Mouse (Mus musculus) liver, embryonic 12.5 days (tissue): ENCODE data around the gene Slc45a3. TPM values are rescaled to one million over a fixed set of nuclear protein-coding genes. Genes with fewer than 3 reads are reported as not detected.

Experiments used
- ATAC-seq: fragments of 200-750 bp; cut with Nextera tagmentation; 2 replicates; pipeline ENCODE4 v1.8.0; 2017; ENCODE audit warnings: moderate number of reproducible peaks, mild to moderate bottlenecking, moderate library complexity
- H3K27ac ChIP-seq: fragments of 300-500 bp; sonication (generic); 2 replicates; pipeline ENCODE4 v1.5.1; 2016; ENCODE audit warnings: mild to moderate bottlenecking
- H3K27me3 ChIP-seq: fragments of 300-500 bp; sonication (generic); replicated peaks from 2 replicates; pipeline ENCODE4 v1.6.1; 2016; ENCODE audit warnings: mild to moderate bottlenecking, moderate library complexity
- H3K36me3 ChIP-seq: fragments of 300-500 bp; sonication (generic); 2 replicates; pipeline ENCODE4 v1.6.1; 2016; ENCODE audit warnings: mild to moderate bottlenecking, moderate library complexity
- H3K4me1 ChIP-seq: fragments of 300-500 bp; sonication (generic); 2 replicates; pipeline ENCODE4 v1.6.1; 2016
- H3K4me2 ChIP-seq: fragments of 300-500 bp; sonication (generic); 2 replicates; pipeline ENCODE4 v1.6.1; 2016; ENCODE audit warnings: mild to moderate bottlenecking, moderate library complexity
- H3K4me3 ChIP-seq: fragments of 300-500 bp; sonication (generic); 2 replicates; pipeline ENCODE4 v1.5.1; 2016; ENCODE audit warnings: mild to moderate bottlenecking, moderate library complexity
- H3K9ac ChIP-seq: fragments of 300-500 bp; sonication (generic); 2 replicates; pipeline ENCODE4 v1.6.1; 2016; ENCODE audit warnings: mild to moderate bottlenecking, moderate library complexity
- H3K9me3 ChIP-seq: fragments of 300-500 bp; sonication (generic); replicated peaks from 2 replicates; pipeline ENCODE4 v1.6.1; 2016; ENCODE audit warnings: mild to moderate bottlenecking, moderate library complexity
- WGBS: fragments of 180-500 bp; shearing (Covaris S2); methylation state at CpG from one replicate; pipeline ENCODE4 v1.1.7; 2016; ENCODE audit not compliant: insufficient replicate concordance; 5-methylcytosine and 5-hydroxymethylcytosine counted together
- polyA plus RNA-seq: library from polyadenylated mRNA; unstranded; fragments of >200 nt; fragmentation: Nextera tagmentation; extraction: Ambion mirVana; gene quantifications from 2 replicates; pipeline ENCODE4 v1.2.1, GENCODE M21; 2016

The Slc45a3 gene
- polyA plus RNA-seq, 1 experiment from 2014 or later: 3.8 TPM

- Histone ChIP-seq H3K27me3 (no peaks in the 10 kb centered on the region), H3K9ac (no peak overlapping the region), H3K27ac (no peak overlapping the region), H3K36me3 (no peaks in the 10 kb centered on the region), H3K4me1 (peaks cover 30% of the 10 kb centered on the region), H3K4me2 (no peak overlapping the region), H3K4me3 (no peak overlapping the region), H3K9me3 (no peaks in the 10 kb centered on the region)
- 73% methylated on average over 6 of the region's 6 CpGs for WGBS
- ATAC-seq: no peak
Measured at GRCm38 (mm10) chr1:132004574-132005180, 41.9 kb downstream of the Slc45a3 start.

GRCm38 (mm10) chr1:132005466-132005865 is 42.7 kb downstream of the Slc45a3 start:
- H3K36me3 ChIP-seq: no peaks in the 10 kb centered on the region
- H3K27ac ChIP-seq: no peak overlapping the region
- no peak for ATAC-seq
- WGBS: 69% methylated on average over 1 of the region's 1 CpGs
- no peak overlapping the region for H3K9ac ChIP-seq
- H3K9me3 ChIP-seq: no peaks in the 10 kb centered on the region
- H3K4me3 ChIP-seq: no peak overlapping the region
- no peak overlapping the region for H3K4me2 ChIP-seq
- H3K4me1 ChIP-seq: peaks cover 36% of the 10 kb centered on the region
- H3K27me3 ChIP-seq: no peaks in the 10 kb centered on the region

DNA sequence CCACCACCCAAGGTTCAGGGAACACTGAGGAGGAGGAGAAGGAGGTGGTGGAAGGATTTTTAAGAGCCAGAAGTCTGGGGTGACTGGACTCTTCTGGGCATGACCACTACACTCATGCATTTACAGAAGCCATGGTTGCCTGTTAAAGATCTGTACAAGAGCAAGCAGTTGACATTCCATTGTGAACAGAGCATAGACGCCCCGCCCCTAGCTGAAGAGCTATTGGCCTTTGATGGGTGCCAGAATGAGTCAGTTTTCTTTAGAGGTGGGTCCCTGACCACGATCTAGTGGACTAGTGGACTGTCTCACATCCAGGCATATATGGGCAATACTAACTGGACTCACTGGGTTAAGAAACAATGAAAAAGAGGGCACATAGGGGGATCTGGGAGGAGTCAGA is 43.3 kb downstream of the Slc45a3 start:
- WGBS: 73% methylated on average over 3 of the region's 3 CpGs
- no peak overlapping the region for H3K4me2 ChIP-seq

GRCm38 (mm10) chr1:132006721-132007120 is 44.0 kb downstream of the Slc45a3 start:
- Histone ChIP-seq H3K4me3 (peak overlapping the region; percentile 89), H3K4me2 (peak overlapping the region; percentile 88), H3K27ac (peak overlapping the region; percentile 98), H3K9ac (peak overlapping the region; percentile 95; the same call in 1 of the 2 replicates), H3K36me3 (no peaks in the 10 kb centered on the region), H3K9me3 (no peaks in the 10 kb centered on the region), H3K4me1 (peaks cover 47% of the 10 kb centered on the region), H3K27me3 (no peaks in the 10 kb centered on the region)
- no peak for ATAC-seq
- WGBS: 30% methylated on average over 5 of the region's 5 CpGs

More for the DNA sequence above, 43.3 kb downstream of the Slc45a3 start:
- Histone ChIP-seq H3K4me1 (peaks cover 42% of the 10 kb centered on the region), H3K27me3 (no peaks in the 10 kb centered on the region), H3K36me3 (no peaks in the 10 kb centered on the region), H3K27ac (no peak overlapping the region), H3K4me3 (no peak overlapping the region), H3K9ac (no peak overlapping the region), H3K9me3 (no peaks in the 10 kb centered on the region)
- no peak for ATAC-seq

DNA sequence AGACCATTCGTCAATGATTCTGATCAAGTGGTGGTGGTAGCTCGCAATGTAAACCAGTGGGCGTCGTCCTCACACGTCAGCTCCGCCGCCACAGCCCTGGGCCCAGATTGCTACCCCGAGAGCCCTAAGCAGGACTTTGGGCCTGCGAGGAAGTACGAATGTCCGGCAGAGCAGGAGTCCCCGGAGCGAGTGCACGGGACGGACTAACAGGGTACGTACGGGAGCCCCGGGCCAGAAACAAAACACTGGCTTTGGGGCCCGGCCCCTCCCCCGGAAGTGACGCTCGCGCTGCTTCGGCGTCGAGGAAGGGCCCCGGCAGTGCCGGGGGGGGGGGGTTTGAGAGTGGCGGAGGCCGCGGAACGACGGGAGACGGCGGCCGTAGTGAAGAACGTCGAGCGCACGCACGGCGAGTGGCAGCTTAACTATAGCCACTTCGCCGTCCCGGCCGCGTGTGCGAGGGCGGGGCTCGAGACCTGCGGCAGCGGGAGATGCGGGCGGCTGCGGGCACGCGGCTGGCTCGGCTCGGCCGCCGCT is 44.6 kb downstream of the Slc45a3 start, which contains the start of gene Elk4:
Gene Elk4, plus strand, starts transcription at position 326 of the 534 bp plus-strand sequence.
- no peaks in the 10 kb centered on the region for H3K36me3 ChIP-seq
- whole genome bisulfite sequencing: under 1% methylated on average over 53 of the region's 61 CpGs

DNA sequence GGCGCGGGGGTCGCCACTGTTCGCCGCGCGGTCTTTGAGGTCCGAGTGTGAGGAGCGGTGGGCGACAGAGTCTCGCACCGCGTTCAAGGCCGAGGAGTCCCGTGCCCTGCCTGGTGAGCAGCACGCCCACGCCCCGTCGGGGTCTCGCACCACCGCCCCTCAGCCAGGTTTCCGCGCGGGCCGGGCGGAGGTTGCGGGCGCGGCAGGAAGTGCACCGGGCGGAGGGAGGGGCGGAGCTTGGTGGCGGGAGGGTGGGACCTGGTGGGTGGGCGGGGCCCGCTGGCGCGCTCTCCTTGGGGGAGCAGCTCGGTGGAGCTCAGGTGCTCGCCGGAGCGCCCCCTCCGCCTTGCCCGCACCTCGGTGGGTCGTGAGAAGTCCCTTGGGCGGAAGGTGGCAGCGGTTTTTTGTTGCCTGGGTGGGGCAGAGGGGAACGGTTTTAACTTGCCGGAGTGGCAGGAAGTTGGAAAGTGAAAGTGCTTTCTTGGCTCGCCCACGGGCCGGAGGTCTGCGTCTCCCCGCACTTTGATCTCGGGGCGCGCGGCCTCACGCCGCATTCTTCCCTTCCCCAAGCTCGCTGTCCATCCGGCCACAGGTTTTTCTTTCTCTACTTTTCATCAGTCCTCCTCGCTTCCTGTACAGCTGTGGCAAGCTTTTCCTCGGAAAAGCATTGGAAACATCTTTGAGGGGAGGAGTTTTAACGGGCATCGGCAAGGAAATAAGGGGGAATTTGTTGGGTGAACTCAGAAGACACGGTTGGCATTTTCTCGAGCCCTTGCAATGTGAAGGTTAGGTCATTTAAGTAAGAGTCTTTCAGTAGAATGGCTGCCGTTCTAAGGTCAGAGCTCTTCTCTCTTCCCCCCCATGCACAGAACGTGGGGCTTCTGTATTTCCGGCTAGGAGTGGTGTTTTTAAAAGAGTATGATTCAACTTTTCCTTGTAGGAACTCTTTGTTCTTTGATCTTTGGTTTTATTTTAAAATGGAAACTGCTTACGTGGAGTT is 45.4 kb downstream of the Slc45a3 start:
- Histone ChIP-seq H3K4me1 (peaks cover 59% of the 10 kb centered on the region), H3K9me3 (no peaks in the 10 kb centered on the region), H3K9ac (peak overlapping the region; percentile 95), H3K4me3 (peak overlapping the region; percentile 89), H3K4me2 (peak overlapping the region; percentile 88), H3K27ac (peak overlapping the region; percentile 98), H3K36me3 (no peaks in the 10 kb centered on the region), H3K27me3 (no peaks in the 10 kb centered on the region)
- ATAC-seq: peak; percentile 91
- under 1% methylated on average over 72 of the region's 72 CpGs for WGBS

More for the DNA sequence above, 44.6 kb downstream of the Slc45a3 start, which contains the start of gene Elk4:
- Histone ChIP-seq H3K9ac (peak within 1 kb of the TSS; percentile 95), H3K27me3 (no peaks in the 10 kb centered on the region), H3K9me3 (no peaks in the 10 kb centered on the region), H3K4me1 (peaks cover 53% of the 10 kb centered on the region), H3K4me2 (peak within 1 kb of the TSS; percentile 88), H3K4me3 (peak within 1 kb of the TSS; percentile 89), H3K27ac (peak within 1 kb of the TSS; percentile 98)
- ATAC-seq: peak; percentile 84

DNA sequence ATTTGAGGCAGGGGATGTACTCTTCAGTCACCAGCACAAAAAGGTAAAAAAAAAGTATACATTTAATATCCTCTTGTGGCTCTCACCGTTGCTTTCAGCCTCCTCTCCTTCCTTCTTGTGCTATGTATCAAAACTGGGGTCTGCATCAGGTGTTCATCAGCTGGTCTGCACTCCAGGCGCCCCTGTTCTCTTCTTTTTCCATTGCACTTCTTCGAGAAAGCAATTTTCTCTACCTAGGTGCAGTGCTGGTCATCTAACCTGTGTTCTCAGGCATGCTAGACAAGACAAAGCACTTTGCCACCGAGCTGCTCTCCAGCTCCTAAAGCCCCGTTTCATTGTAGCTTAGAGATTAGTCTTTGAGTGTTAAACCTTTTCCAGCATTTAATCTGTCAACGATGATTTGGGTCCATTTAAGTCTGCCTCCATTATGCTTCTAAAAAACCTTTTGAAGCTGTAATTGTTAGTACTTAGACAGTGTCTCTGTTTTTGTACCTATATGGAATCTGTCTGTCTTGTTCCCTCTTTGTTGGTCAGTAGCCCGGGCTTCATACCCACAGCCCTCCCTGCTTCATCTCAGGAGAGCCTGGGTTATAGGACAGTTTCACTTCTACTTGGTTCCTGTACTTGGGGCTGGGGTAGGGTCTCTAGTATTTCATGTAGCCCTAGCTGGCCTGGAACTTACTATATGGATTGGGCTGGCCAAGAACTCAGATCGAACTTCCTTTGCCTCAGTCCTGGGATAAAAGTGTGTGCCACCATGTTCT is 46.3 kb downstream of the Slc45a3 start:
- ATAC-seq: no peak
- Histone ChIP-seq H3K4me3 (peak overlapping the region; percentile 89), H3K4me2 (peak overlapping the region; percentile 88), H3K36me3 (peaks cover 2% of the 10 kb centered on the region), H3K4me1 (peaks cover 59% of the 10 kb centered on the region), H3K9ac (peak overlapping the region; percentile 95), H3K27me3 (no peaks in the 10 kb centered on the region), H3K27ac (peak overlapping the region; percentile 98), H3K9me3 (no peaks in the 10 kb centered on the region)
- 30% methylated on average over 8 of the region's 8 CpGs for WGBS

- Histone ChIP-seq H3K4me3 (no peak overlapping the region), H3K4me2 (peak overlapping the region; percentile 35), H3K27ac (no peak overlapping the region), H3K27me3 (no peaks in the 10 kb centered on the region), H3K4me1 (peaks cover 50% of the 10 kb centered on the region), H3K36me3 (peaks cover 20% of the 10 kb centered on the region), H3K9me3 (no peaks in the 10 kb centered on the region), H3K9ac (no peak overlapping the region)
- 65% methylated on average over 17 of the region's 17 CpGs for WGBS
- no peak for ATAC-seq
Measured at GRCm38 (mm10) chr1:132010632-132011501, 48.1 kb downstream of the Slc45a3 start.

DNA sequence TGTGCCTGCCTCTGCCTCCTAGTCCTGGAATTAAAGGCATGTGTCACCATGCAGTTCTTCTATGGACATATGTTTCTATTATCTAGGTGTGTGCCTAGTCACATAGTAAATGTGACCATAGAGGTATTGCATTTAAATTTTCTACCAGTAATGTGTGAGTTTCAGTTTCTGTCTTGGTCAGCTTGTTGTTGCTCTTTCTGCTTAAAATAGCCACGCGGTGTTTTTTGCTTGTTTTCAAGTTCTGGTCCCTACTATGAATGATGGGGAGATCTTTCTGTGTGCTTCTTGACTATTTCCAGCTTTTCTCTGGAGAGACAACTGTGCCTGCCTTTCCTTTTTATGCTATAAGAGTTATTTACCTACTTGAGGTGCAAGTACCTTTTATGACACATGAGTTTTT is 49.0 kb downstream of the Slc45a3 start:
- H3K9me3 ChIP-seq: no peaks in the 10 kb centered on the region
- H3K4me2 ChIP-seq: no peak overlapping the region
- no peaks in the 10 kb centered on the region for H3K27me3 ChIP-seq
- no peak overlapping the region for H3K4me3 ChIP-seq
- no peak for ATAC-seq
- H3K4me1 ChIP-seq: peaks cover 41% of the 10 kb centered on the region
- H3K27ac ChIP-seq: no peak overlapping the region
- WGBS: 67% methylated on average over 2 of the region's 2 CpGs
- H3K9ac ChIP-seq: no peak overlapping the region
- peaks cover 28% of the 10 kb centered on the region for H3K36me3 ChIP-seq

GRCm38 (mm10) chr1:132012861-132013260 is 50.1 kb downstream of the Slc45a3 start:
- Histone ChIP-seq H3K4me1 (peaks cover 39% of the 10 kb centered on the region), H3K4me3 (no peak overlapping the region), H3K4me2 (no peak overlapping the region), H3K9me3 (no peaks in the 10 kb centered on the region), H3K9ac (no peak overlapping the region), H3K36me3 (peaks cover 38% of the 10 kb centered on the region), H3K27me3 (no peaks in the 10 kb centered on the region), H3K27ac (no peak overlapping the region)
- no peak for ATAC-seq
- 88% methylated on average over 8 of the region's 8 CpGs for WGBS

DNA sequence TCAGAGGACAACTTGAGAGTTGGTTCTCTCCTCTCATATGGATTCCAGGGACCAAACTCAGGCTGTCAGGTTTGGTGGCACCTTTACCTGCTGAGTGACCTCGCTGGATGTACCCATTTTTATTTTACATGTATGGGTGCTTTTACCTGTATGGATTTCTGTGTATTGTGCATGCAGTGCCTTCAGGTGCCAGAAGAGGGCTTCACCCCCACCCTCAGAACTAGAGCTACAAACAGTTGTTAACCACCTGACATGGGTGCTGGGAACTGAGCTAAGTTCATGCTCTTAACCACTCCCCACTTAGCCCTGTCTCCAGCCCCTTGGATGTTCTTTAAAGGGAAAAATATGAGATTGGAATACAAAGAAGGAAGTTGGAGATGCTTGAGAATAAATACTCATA is 52.0 kb downstream of the Slc45a3 start:
- 71% methylated on average over 1 of the region's 1 CpGs for WGBS
- peaks cover 58% of the 10 kb centered on the region for H3K36me3 ChIP-seq

More for the DNA sequence above, 52.0 kb downstream of the Slc45a3 start:
- H3K9ac ChIP-seq: no peak overlapping the region
- peaks cover 28% of the 10 kb centered on the region for H3K4me1 ChIP-seq
- H3K9me3 ChIP-seq: no peaks in the 10 kb centered on the region
- no peak for ATAC-seq
- H3K4me2 ChIP-seq: no peak overlapping the region
- H3K27me3 ChIP-seq: no peaks in the 10 kb centered on the region
- H3K4me3 ChIP-seq: no peak overlapping the region
- no peak overlapping the region for H3K27ac ChIP-seq
